Mouse (Mus musculus): ENCODE data around the gene Nos3. TPM values are rescaled to one million over a fixed set of nuclear protein-coding genes. Genes with fewer than 3 reads are reported as not detected.

The Nos3 gene
- total and polyA plus RNA-seq, 3 experiments, result 0.30 to 0.36 (median 0.31) TPM

GRCm38 (mm10) chr5:24357461-24357860 is 7.1 kb upstream of the Nos3 start (continued):
- no peak for TF ChIP-seq NELFE (IDR thresholded peaks at IDR 0.05; ENCODE audit: low read depth, low read length)
- no peak for TF ChIP-seq HCFC1 (IDR thresholded peaks at IDR 0.05; ENCODE audit: low read depth, low read length)
- TF ChIP-seq GABPA (IDR thresholded peaks at IDR 0.05; ENCODE audit: insufficient replicate concordance, low read depth, low read length), result no peak
- TF ChIP-seq EP300 (IDR thresholded peaks at IDR 0.05; ENCODE audit: low read length), result no peak
- no peak for TF ChIP-seq ZC3H11A (IDR thresholded peaks at IDR 0.05; ENCODE audit: low read depth, low read length)
- TF ChIP-seq SMC3 (IDR thresholded peaks at IDR 0.05; ENCODE audit: low read depth, low read length), result peak; percentile 74
- no peak for TF ChIP-seq NRF1 (IDR thresholded peaks at IDR 0.05; ENCODE audit: low read depth, low read length)
- peak; percentile 41 for TF ChIP-seq RAD21 (IDR thresholded peaks at IDR 0.05; ENCODE audit: low read depth, low read length)
- TF ChIP-seq ZMIZ1 (IDR thresholded peaks at IDR 0.05; ENCODE audit: low read depth, low read length), result no peak
- no peak for TF ChIP-seq TCF12 (IDR thresholded peaks at IDR 0.05; ENCODE audit: low read depth, low read length)
- TF ChIP-seq KAT2A (IDR thresholded peaks at IDR 0.05; ENCODE audit: insufficient replicate concordance, low read length), result no peak
- TF ChIP-seq TBP (conservative IDR thresholded peaks at IDR 0.05; ENCODE audit: low read depth, low read length), result no peak
- no peak for TF ChIP-seq MEF2A (IDR thresholded peaks at IDR 0.05; ENCODE audit: borderline replicate concordance, low read depth, low read length)
- TF ChIP-seq RCOR1 (conservative IDR thresholded peaks at IDR 0.05; ENCODE audit: low read depth, low read length), result no peak

DNA sequence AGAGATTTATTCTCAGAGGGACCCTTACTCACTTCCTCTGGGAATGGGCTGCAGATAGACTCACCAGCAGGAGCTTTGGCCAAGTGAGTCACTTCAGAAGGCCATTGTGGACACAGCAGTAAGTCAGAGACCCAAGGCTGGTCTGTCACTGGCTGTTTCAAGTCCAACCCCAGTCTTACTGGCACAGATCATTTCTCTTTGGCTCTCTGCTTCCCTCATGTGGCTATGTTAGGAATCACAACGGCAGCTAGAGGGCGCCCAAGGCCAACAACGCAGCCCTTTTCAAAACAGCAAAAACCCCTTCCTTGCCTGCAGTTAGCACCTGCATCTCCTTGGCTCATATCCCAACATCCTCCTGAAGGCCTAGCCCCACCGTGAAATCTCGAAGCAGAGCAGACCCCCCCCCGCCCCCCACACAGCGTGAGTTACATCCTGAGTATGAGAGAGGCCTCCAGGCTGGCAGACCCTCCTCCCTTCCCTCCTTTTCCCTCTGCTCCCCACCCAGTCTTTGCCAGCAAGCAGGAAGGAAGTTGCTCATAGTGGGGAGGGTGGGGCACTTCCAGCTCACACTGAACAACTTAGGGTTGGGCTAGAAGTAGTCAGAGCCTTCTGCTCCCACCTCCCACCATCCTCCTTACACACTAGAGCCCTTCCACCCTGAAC is 3.7 kb upstream of the Nos3 start:
- peak; percentile 75 for TF ChIP-seq ZC3H11A (IDR thresholded peaks at IDR 0.05; ENCODE audit: low read depth, low read length)
- peak; percentile 42; the same call in 1 of the 2 replicates for TF ChIP-seq TCF12 (IDR thresholded peaks at IDR 0.05; ENCODE audit: low read depth, low read length)
- peak; percentile 49; the same call in 1 of the 2 replicates for TF ChIP-seq MEF2A (IDR thresholded peaks at IDR 0.05; ENCODE audit: borderline replicate concordance, low read depth, low read length)
- TF ChIP-seq TBP (conservative IDR thresholded peaks at IDR 0.05; ENCODE audit: low read depth, low read length), result no peak
- peak; percentile 46; the same call in 1 of the 2 replicates for TF ChIP-seq MXI1 (IDR thresholded peaks at IDR 0.05; ENCODE audit: low read depth, low read length)
- peak; percentile 49; the same call in 1 of the 2 replicates for TF ChIP-seq MAZ (IDR thresholded peaks at IDR 0.05; ENCODE audit: low read depth, low read length)
- TF ChIP-seq CHD1 (IDR thresholded peaks at IDR 0.05; ENCODE audit: low read depth, low read length), result no peak
- peak; percentile 46; the same call in 1 of the 2 replicates for TF ChIP-seq ELF1 (IDR thresholded peaks at IDR 0.05; ENCODE audit: low read depth, low read length)
- TF ChIP-seq NELFE (IDR thresholded peaks at IDR 0.05; ENCODE audit: low read depth, low read length), result peak; percentile 88; the same call in 1 of the 2 replicates
- peak; percentile 21; the same call in 1 of the 2 replicates for TF ChIP-seq HCFC1 (IDR thresholded peaks at IDR 0.05; ENCODE audit: low read depth, low read length)
- TF ChIP-seq CTCF (conservative IDR thresholded peaks at IDR 0.05 in 1 of 2, IDR thresholded peaks at IDR 0.05 in 1 of 2; ENCODE audit: low read depth in 2 of 2, low read length in 2 of 2), result peak; percentile 71 to 100
- TF ChIP-seq SMC3 (IDR thresholded peaks at IDR 0.05; ENCODE audit: low read depth, low read length), result peak; percentile 94
- TF ChIP-seq SIN3A (IDR thresholded peaks at IDR 0.05; ENCODE audit: low read length), result peak; percentile 59; the same call in 1 of the 2 replicates
- 0 out of 2 replicates have a peak, but pooled peaks have one; percentile 20 for TF ChIP-seq MYC (IDR thresholded peaks at IDR 0.05; ENCODE audit: low read depth, low read length)
- peak; percentile 49; the same call in 1 of the 2 replicates for TF ChIP-seq IRF4 (IDR thresholded peaks at IDR 0.05; ENCODE audit: low read depth, low read length)
- no peak for TF ChIP-seq MAFK (IDR thresholded peaks at IDR 0.05; ENCODE audit: insufficient replicate concordance, low read length)
- peak; percentile 94 for TF ChIP-seq RAD21 (IDR thresholded peaks at IDR 0.05; ENCODE audit: low read depth, low read length)
- TF ChIP-seq USF2 (conservative IDR thresholded peaks at IDR 0.05; ENCODE audit: low read depth, low read length), result no peak
- H3K9me3 ChIP-seq (replicated peaks; ENCODE audit: low read length), result peaks cover 5% of the 10 kb centered on the region
- no peak overlapping the region for H3K4me2 ChIP-seq (ENCODE audit: insufficient read depth, low read depth, poor library complexity, severe bottlenecking)
- no peak overlapping the region for H3K4me3 ChIP-seq (replicated peaks in 1 of 3; ENCODE audit: low read depth in 2 of 3, low read length in 2 of 3, poor library complexity in 1 of 3)
- in situ Hi-C loops (cut with MboI; ENCODE audit: low pct_ligation_motif_present, low pct_unique_long_range_greater_than_20kb, low sequenced_read_pairs), result loop anchor here (10.0 kb wide), 1 partner anchor 96 kb away; no protein-coding TSS in a partner anchor
- peaks cover 63% of the 10 kb centered on the region for H3K27me3 ChIP-seq (replicated peaks)
- H3K4me1 ChIP-seq (ENCODE audit: control insufficient read depth in 1 of 2, insufficient read depth in 2 of 2), result peaks cover 0 to 10% of the 10 kb centered on the region in 2 experiments; a peak in 2 of 4 replicates
- no peak overlapping the region for H3K9ac ChIP-seq (ENCODE audit: insufficient read depth, low read depth)
- dilution Hi-C loops (cut with MboI; ENCODE audit: extremely low pct_ligation_motif_present, extremely low pct_unique_long_range_greater_than_20kb, low sequenced_read_pairs), result no loop called here
- H3K36me3 ChIP-seq (replicated peaks in 1 of 2; ENCODE audit: control insufficient read depth in 1 of 2, insufficient read depth in 1 of 2, low read length in 1 of 2), result no peaks in the 10 kb centered on the region
- H3K27ac ChIP-seq (ENCODE audit: insufficient read depth, low read depth), result no peak overlapping the region
- no peaks in the 10 kb centered on the region for H3K79me2 ChIP-seq (replicated peaks; ENCODE audit: control insufficient read depth, extremely low read depth, insufficient read depth, poor library complexity, severe bottlenecking)
- peak; percentile 86 for DNase-seq (ENCODE audit: extremely low read depth)

Measured in CH12.LX (cell line).